Mouse (Mus musculus): ENCODE measurements around the gene Rftn1.
A peak's percentile ranks its signal among the peaks of the same experiment; 100 is the strongest.
"Not testable (repeated sequence)": the region's sequence is repeated elsewhere in the genome, so short reads cannot be mapped to it uniquely, and the experiment has no call there.

Gene Rftn1

GRCm38 (mm10) chr17:50190131-50191015 lies at the start of gene Rftn1:
TSS of gene Rftn1 (minus strand) at chr17:50190674.
- no peak for DNase-seq (ENCODE audit: low spot score in 2 of 2)

- DNase-seq (ENCODE audit: low spot score in 2 of 2): no peak
Measured at GRCm38 (mm10) chr17:50237818-50238610, 47.5 kb upstream of the Rftn1 start.

GRCm38 (mm10) chr17:50237436-50237709 lies 46.9 kb upstream of the Rftn1 start:
- peak; percentile 31 to 91 for DNase-seq (ENCODE audit: low spot score in 2 of 2)

GRCm38 (mm10) chr17:50236702-50237435 lies 46.4 kb upstream of the Rftn1 start:
- DNase-seq (ENCODE audit: low spot score in 2 of 2): no peak

- no peak for DNase-seq (ENCODE audit: low spot score in 2 of 2)
Measured at GRCm38 (mm10) chr17:50235943-50236701, 45.6 kb upstream of the Rftn1 start.

- no peak for DNase-seq (ENCODE audit: low spot score in 2 of 2)
Measured at GRCm38 (mm10) chr17:50233956-50234355, 43.5 kb upstream of the Rftn1 start.

GRCm38 (mm10) chr17:50232821-50233220 lies 42.3 kb upstream of the Rftn1 start:
- no peak for DNase-seq (ENCODE audit: low spot score in 2 of 2)

GRCm38 (mm10) chr17:50231206-50231605 lies 40.7 kb upstream of the Rftn1 start:
- DNase-seq (ENCODE audit: low spot score in 2 of 2): no peak

- DNase-seq (ENCODE audit: low spot score in 2 of 2): no peak
Measured at GRCm38 (mm10) chr17:50229534-50229933, 39.1 kb upstream of the Rftn1 start.

GRCm38 (mm10) chr17:50227366-50227765 lies 36.9 kb upstream of the Rftn1 start:
- DNase-seq (ENCODE audit: low spot score in 2 of 2): no peak

GRCm38 (mm10) chr17:50224718-50225117 lies 34.2 kb upstream of the Rftn1 start:
- no peak for DNase-seq (ENCODE audit: low spot score in 2 of 2)

- DNase-seq (ENCODE audit: low spot score in 2 of 2): no peak
Measured at GRCm38 (mm10) chr17:50217978-50218377, 27.5 kb upstream of the Rftn1 start.

GRCm38 (mm10) chr17:50215104-50215503 lies 24.6 kb upstream of the Rftn1 start:
- no peak for DNase-seq (ENCODE audit: low spot score in 2 of 2)

- DNase-seq (ENCODE audit: low spot score in 2 of 2): no peak
Measured at GRCm38 (mm10) chr17:50213117-50213516, 22.6 kb upstream of the Rftn1 start.

- no peak for DNase-seq (ENCODE audit: low spot score in 2 of 2)
Measured at GRCm38 (mm10) chr17:50211816-50212215, 21.3 kb upstream of the Rftn1 start.

GRCm38 (mm10) chr17:50209831-50210230 lies 19.4 kb upstream of the Rftn1 start:
- DNase-seq (ENCODE audit: low spot score in 2 of 2): no peak

GRCm38 (mm10) chr17:50208137-50209045 lies 17.9 kb upstream of the Rftn1 start:
- DNase-seq (ENCODE audit: low spot score in 2 of 2): no peak

GRCm38 (mm10) chr17:50206262-50206661 lies 15.8 kb upstream of the Rftn1 start:
- DNase-seq (ENCODE audit: low spot score in 2 of 2): not testable (repeated sequence)

GRCm38 (mm10) chr17:50205840-50206239 lies 15.4 kb upstream of the Rftn1 start:
- not testable (repeated sequence) for DNase-seq (ENCODE audit: low spot score in 2 of 2)

- no peak for DNase-seq (ENCODE audit: low spot score in 2 of 2)
Measured at GRCm38 (mm10) chr17:50205152-50205782, 14.8 kb upstream of the Rftn1 start.
